Mouse (Mus musculus) liver, embryonic 15.5 days (tissue): ENCODE data around the gene Cckar. TPM values are rescaled to one million over a fixed set of nuclear protein-coding genes. Genes with fewer than 3 reads are reported as not detected.

Source experiments
- ATAC-seq: fragments of 200-750 bp; cut with Nextera tagmentation; 2 replicates; pipeline ENCODE4 v1.8.0; 2017; ENCODE audit warnings: moderate number of reproducible peaks, mild to moderate bottlenecking, moderate library complexity; ENCODE audit not compliant: insufficient read depth
- H3K27ac ChIP-seq: fragments of 300-500 bp; sonication (generic); replicated peaks from 2 replicates; pipeline ENCODE4 v1.5.1; 2015; ENCODE audit warnings: mild to moderate bottlenecking, inconsistent platforms
- H3K27me3 ChIP-seq: fragments of 300-500 bp; sonication (generic); 2 replicates; pipeline ENCODE4 v1.6.1; 2015; ENCODE audit warnings: mild to moderate bottlenecking, inconsistent platforms
- H3K36me3 ChIP-seq: fragments of 300-500 bp; sonication (generic); replicated peaks from 2 replicates; pipeline ENCODE4 v1.6.1; 2015; ENCODE audit warnings: moderate library complexity, mild to moderate bottlenecking, inconsistent platforms
- H3K4me1 ChIP-seq: fragments of 300-500 bp; sonication (generic); replicated peaks from 2 replicates; pipeline ENCODE4 v1.6.1; 2015; ENCODE audit warnings: inconsistent platforms
- H3K4me2 ChIP-seq: fragments of 300-500 bp; sonication (generic); 2 replicates; pipeline ENCODE4 v1.6.1; 2015; ENCODE audit warnings: moderate library complexity, mild to moderate bottlenecking, inconsistent platforms
- H3K4me3 ChIP-seq: fragments of 300-500 bp; sonication (generic); replicated peaks from 2 replicates; pipeline ENCODE4 v1.5.1; 2015; ENCODE audit warnings: mild to moderate bottlenecking, inconsistent platforms
- H3K9ac ChIP-seq: fragments of 300-500 bp; sonication (generic); 2 replicates; pipeline ENCODE4 v1.6.1; 2015; ENCODE audit warnings: moderate library complexity, mild to moderate bottlenecking, inconsistent platforms
- H3K9me3 ChIP-seq: fragments of 300-500 bp; sonication (generic); replicated peaks from 2 replicates; pipeline ENCODE4 v1.6.1; 2016; ENCODE audit warnings: inconsistent platforms
- WGBS: fragments of 180-500 bp; shearing (Covaris S2); methylation state at CpG from one replicate; pipeline ENCODE4 v1.1.7; 2015; ENCODE audit warnings: mixed read lengths; ENCODE audit not compliant: insufficient replicate concordance; 5-methylcytosine and 5-hydroxymethylcytosine counted together
- polyA plus RNA-seq: library from polyadenylated mRNA; unstranded; fragments of >200 nt; fragmentation: Nextera tagmentation; extraction: Ambion mirVana; gene quantifications from 2 replicates; pipeline ENCODE4 v1.2.1, GENCODE M21; 2015

Cckar gene
- polyA plus RNA-seq: 0.21 and 0.68 TPM in 2 replicates

GRCm38 (mm10) chr5:53707235-53708177 is at the start of gene Cckar:
Cckar (minus strand) TSS chr5:53707705.
- H3K4me2 ChIP-seq: no peak within 1 kb of the TSS
- no peaks in the 10 kb centered on the region for H3K27me3 ChIP-seq
- H3K9me3 ChIP-seq: no peaks in the 10 kb centered on the region
- no peaks in the 10 kb centered on the region for H3K36me3 ChIP-seq
- no peak within 1 kb of the TSS for H3K4me3 ChIP-seq
- no peaks in the 10 kb centered on the region for H3K4me1 ChIP-seq
- no peak for ATAC-seq
- H3K27ac ChIP-seq: no peak within 1 kb of the TSS
- WGBS: 62% methylated on average over 11 of the region's 11 CpGs
- H3K9ac ChIP-seq: no peak within 1 kb of the TSS

- no peak overlapping the region for H3K4me3 ChIP-seq
- no peaks in the 10 kb centered on the region for H3K27me3 ChIP-seq
- ATAC-seq: no peak
- no peak overlapping the region for H3K4me2 ChIP-seq
- H3K9me3 ChIP-seq: no peaks in the 10 kb centered on the region
- no peaks in the 10 kb centered on the region for H3K36me3 ChIP-seq
- no peaks in the 10 kb centered on the region for H3K4me1 ChIP-seq
- 28% methylated on average over 2 of the region's 2 CpGs for WGBS
- H3K9ac ChIP-seq: no peak overlapping the region
- no peak overlapping the region for H3K27ac ChIP-seq
Observed at GRCm38 (mm10) chr5:53744061-53744460, 36.6 kb upstream of the Cckar start.

GRCm38 (mm10) chr5:53732933-53733332 is 25.4 kb upstream of the Cckar start:
- Histone ChIP-seq H3K4me2 (no peak overlapping the region), H3K4me1 (no peaks in the 10 kb centered on the region), H3K9ac (no peak overlapping the region), H3K27ac (no peak overlapping the region), H3K9me3 (no peaks in the 10 kb centered on the region), H3K4me3 (no peak overlapping the region), H3K27me3 (no peaks in the 10 kb centered on the region), H3K36me3 (no peaks in the 10 kb centered on the region)
- 55% methylated on average over 10 of the region's 10 CpGs for WGBS
- ATAC-seq: no peak

GRCm38 (mm10) chr5:53727606-53728005 is 20.1 kb upstream of the Cckar start:
- Histone ChIP-seq H3K4me2 (no peak overlapping the region), H3K9ac (no peak overlapping the region), H3K4me1 (no peaks in the 10 kb centered on the region), H3K36me3 (no peaks in the 10 kb centered on the region), H3K9me3 (no peaks in the 10 kb centered on the region), H3K4me3 (no peak overlapping the region), H3K27ac (no peak overlapping the region), H3K27me3 (no peaks in the 10 kb centered on the region)
- WGBS: 68% methylated on average over 3 of the region's 3 CpGs
- ATAC-seq: no peak

GRCm38 (mm10) chr5:53726011-53726410 is 18.5 kb upstream of the Cckar start:
- no peaks in the 10 kb centered on the region for H3K36me3 ChIP-seq
- H3K27ac ChIP-seq: no peak overlapping the region
- no peak overlapping the region for H3K4me3 ChIP-seq
- no peak overlapping the region for H3K4me2 ChIP-seq
- no peaks in the 10 kb centered on the region for H3K9me3 ChIP-seq
- no peak for ATAC-seq
- no peaks in the 10 kb centered on the region for H3K4me1 ChIP-seq
- 63% methylated on average over 5 of the region's 5 CpGs for WGBS
- no peaks in the 10 kb centered on the region for H3K27me3 ChIP-seq
- H3K9ac ChIP-seq: no peak overlapping the region

- H3K9ac ChIP-seq: no peak overlapping the region
- no peak overlapping the region for H3K4me2 ChIP-seq
- ATAC-seq: no peak
- no peaks in the 10 kb centered on the region for H3K36me3 ChIP-seq
- H3K27ac ChIP-seq: no peak overlapping the region
- no peak overlapping the region for H3K4me3 ChIP-seq
- WGBS: 58% methylated on average over 5 of the region's 5 CpGs
- H3K27me3 ChIP-seq: no peaks in the 10 kb centered on the region
- H3K9me3 ChIP-seq: no peaks in the 10 kb centered on the region
- no peaks in the 10 kb centered on the region for H3K4me1 ChIP-seq
Observed at GRCm38 (mm10) chr5:53716462-53716861, 9.0 kb upstream of the Cckar start.

- H3K27ac ChIP-seq: no peak overlapping the region
- no peaks in the 10 kb centered on the region for H3K36me3 ChIP-seq
- no peaks in the 10 kb centered on the region for H3K4me1 ChIP-seq
- no peak for ATAC-seq
- H3K9ac ChIP-seq: no peak overlapping the region
- no peak overlapping the region for H3K4me2 ChIP-seq
- no peaks in the 10 kb centered on the region for H3K27me3 ChIP-seq
- H3K4me3 ChIP-seq: no peak overlapping the region
- H3K9me3 ChIP-seq: no peaks in the 10 kb centered on the region
- 56% methylated on average over 9 of the region's 9 CpGs for WGBS
Observed at GRCm38 (mm10) chr5:53711277-53711676, 3.8 kb upstream of the Cckar start.

GRCm38 (mm10) chr5:53708191-53708590 is 686 bp upstream of the Cckar start:
- no peak for ATAC-seq
- WGBS: 63% methylated on average over 4 of the region's 4 CpGs

GRCm38 (mm10) chr5:53702686-53703085 is 4.8 kb downstream of the Cckar start:
- 73% methylated on average over 14 of the region's 14 CpGs for WGBS
- ATAC-seq: no peak
- H3K27ac ChIP-seq: no peak overlapping the region
- H3K36me3 ChIP-seq: no peaks in the 10 kb centered on the region
- H3K9me3 ChIP-seq: no peaks in the 10 kb centered on the region
- no peak overlapping the region for H3K4me2 ChIP-seq
- H3K9ac ChIP-seq: no peak overlapping the region
- H3K27me3 ChIP-seq: no peaks in the 10 kb centered on the region
- no peak overlapping the region for H3K4me3 ChIP-seq
- H3K4me1 ChIP-seq: no peaks in the 10 kb centered on the region

More at GRCm38 (mm10) chr5:53708191-53708590, 686 bp upstream of the Cckar start:
- H3K36me3 ChIP-seq: no peaks in the 10 kb centered on the region
- H3K4me3 ChIP-seq: no peak overlapping the region
- H3K9me3 ChIP-seq: no peaks in the 10 kb centered on the region
- H3K9ac ChIP-seq: no peak overlapping the region
- no peaks in the 10 kb centered on the region for H3K4me1 ChIP-seq
- no peak overlapping the region for H3K4me2 ChIP-seq
- no peak overlapping the region for H3K27ac ChIP-seq
- H3K27me3 ChIP-seq: no peaks in the 10 kb centered on the region

- Histone ChIP-seq H3K9ac (no peak overlapping the region), H3K27ac (no peak overlapping the region), H3K4me2 (no peak overlapping the region), H3K36me3 (no peaks in the 10 kb centered on the region), H3K27me3 (no peaks in the 10 kb centered on the region), H3K9me3 (no peaks in the 10 kb centered on the region), H3K4me3 (no peak overlapping the region), H3K4me1 (no peaks in the 10 kb centered on the region)
- WGBS: 67% methylated on average over 9 of the region's 9 CpGs
- no peak for ATAC-seq
Observed at GRCm38 (mm10) chr5:53697794-53698193, 9.7 kb downstream of the Cckar start.

- H3K9me3 ChIP-seq: no peaks in the 10 kb centered on the region
- H3K4me3 ChIP-seq: no peak overlapping the region
- no peaks in the 10 kb centered on the region for H3K27me3 ChIP-seq
- no peak overlapping the region for H3K4me2 ChIP-seq
- no peaks in the 10 kb centered on the region for H3K4me1 ChIP-seq
- no peak overlapping the region for H3K9ac ChIP-seq
- no peak overlapping the region for H3K27ac ChIP-seq
- WGBS: 68% methylated on average over 3 of the region's 3 CpGs
- ATAC-seq: no peak
- H3K36me3 ChIP-seq: no peaks in the 10 kb centered on the region
Observed at GRCm38 (mm10) chr5:53696701-53697100, 10.8 kb downstream of the Cckar start.
